Mouse (Mus musculus) 416B (cell line): ENCODE data around the gene Mycbpap.

ENCODE experiments used
- DNase-seq: peaks from one replicate; pipeline ENCODE4 v3.0.0; 2011; ENCODE audit warnings: low read depth

The Mycbpap gene

DNA sequence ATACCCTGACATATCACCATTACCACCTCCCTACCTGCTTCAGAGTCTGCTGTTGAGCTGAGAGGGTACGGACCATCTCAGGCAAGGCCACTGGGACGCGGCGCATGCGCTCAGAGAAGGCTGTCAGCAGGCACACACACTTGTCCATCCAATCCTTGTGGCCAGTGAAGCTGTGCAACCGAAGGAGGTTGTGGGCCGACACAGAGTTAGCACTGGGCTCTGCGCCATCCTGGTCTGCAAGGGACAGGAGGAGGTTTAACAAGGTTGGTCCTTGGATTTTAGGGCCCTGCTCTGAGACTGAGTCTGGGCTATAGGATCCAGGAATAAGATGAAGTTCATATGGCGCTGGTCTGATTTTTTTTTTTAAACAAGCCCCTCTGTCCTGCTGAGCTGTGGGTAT lies 41.2 kb downstream of the Mycbpap start:
- no peak for DNase-seq

DNA sequence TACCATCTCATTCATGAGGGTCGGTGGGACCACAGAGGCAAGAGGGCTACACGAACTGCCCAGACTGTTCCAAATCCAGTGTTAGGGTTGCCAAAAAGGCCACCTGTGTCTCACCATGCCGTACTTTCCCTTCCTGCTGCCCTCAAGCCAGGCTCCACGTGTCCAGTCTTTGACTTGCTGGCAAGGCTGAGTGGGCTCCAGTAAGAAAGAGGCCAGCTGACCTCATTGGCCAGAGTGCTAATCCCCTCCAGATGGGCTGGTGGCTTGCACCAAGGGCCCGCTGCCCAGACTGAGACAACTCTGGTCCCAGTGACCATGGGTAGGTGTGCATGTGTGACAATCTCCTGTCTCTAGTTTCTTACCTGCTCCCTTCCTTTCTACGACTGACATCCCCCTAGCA lies 43.9 kb downstream of the Mycbpap start:
- no peak for DNase-seq

DNA sequence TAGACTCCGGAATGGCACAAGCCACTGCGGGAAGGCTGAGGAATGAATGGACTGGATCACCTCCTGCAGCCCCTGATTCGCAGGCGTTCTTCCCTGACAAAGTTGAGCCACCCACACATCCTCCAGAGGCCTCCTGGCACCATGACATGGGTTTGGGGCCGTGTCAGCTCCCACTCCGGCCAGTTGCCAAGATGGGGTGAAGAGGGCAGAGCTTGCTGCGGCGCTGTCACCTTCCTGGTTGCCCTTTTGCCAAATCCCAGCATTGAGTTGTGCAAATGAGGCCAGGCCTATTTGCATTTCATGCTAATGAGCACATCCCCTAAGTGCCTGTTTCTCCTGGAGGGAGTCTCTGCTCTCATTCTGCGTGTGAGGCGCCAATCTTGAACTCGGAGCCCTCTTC lies 45.8 kb downstream of the Mycbpap start:
- DNase-seq, result no peak

DNA sequence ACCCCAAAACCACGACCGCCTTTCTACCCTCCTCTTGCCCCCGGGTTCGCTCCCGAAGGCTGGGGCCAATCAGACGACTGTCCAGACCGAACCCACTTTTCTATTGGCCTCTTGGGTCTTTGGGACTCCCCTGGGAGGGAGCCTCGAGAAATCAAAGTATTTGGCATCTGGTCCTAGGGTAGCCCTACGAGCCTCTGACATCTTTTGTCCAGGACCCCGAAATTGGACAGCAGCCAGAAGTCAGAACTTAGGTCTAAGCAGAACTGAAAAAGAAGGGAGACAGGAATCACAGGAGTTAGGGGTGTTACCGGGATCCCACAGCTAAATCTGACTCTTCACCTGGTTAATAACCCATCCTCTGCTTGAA lies 47.0 kb downstream of the Mycbpap start:
- no peak for DNase-seq

DNA sequence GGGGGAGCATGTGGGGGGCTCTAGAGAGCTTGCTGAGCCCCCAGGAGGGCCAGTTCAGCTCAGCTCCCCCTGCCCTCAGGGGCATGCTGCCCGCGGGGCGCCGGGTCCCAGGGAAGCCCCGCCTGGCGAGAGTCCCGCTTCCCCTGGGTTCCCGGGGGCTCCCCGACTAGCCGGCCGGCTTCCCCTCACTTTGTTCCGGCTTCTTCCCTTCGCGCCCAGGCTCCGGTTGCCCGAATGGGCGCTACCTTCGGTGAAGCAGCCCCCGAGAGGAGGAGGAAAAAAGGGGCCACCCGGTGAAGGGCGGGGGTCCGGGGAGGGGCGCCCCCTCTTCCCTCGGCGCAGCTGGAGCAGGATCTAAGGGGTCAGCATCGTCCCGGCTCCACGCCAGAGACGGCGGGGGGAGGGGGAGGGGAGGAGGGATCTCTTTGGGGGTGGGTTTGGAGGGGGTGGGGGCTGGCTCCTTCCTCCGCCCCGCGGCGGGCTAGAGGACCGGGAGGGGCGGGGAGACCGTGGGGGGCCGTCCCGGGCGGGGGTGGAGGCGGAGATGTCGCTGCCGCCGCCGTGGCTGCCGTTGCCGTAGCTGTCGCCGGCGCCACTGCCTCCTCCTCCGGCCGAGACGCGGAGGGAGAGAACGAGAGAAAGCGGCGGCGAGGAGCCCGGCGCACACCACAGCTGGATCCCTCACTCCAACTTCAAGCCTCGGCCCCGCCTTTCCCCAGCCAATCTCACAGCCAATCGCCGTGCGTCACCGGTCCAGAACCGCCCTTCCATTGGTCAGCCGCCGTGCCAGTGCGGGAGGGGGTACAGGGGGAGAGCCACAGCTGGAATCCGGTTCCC lies 47.6 kb downstream of the Mycbpap start, which contains the start of gene Cacna1g:
Gene Cacna1g, minus strand, starts transcription at position 492 of the 837 bp plus-strand sequence.
- DNase-seq, result no peak

DNA sequence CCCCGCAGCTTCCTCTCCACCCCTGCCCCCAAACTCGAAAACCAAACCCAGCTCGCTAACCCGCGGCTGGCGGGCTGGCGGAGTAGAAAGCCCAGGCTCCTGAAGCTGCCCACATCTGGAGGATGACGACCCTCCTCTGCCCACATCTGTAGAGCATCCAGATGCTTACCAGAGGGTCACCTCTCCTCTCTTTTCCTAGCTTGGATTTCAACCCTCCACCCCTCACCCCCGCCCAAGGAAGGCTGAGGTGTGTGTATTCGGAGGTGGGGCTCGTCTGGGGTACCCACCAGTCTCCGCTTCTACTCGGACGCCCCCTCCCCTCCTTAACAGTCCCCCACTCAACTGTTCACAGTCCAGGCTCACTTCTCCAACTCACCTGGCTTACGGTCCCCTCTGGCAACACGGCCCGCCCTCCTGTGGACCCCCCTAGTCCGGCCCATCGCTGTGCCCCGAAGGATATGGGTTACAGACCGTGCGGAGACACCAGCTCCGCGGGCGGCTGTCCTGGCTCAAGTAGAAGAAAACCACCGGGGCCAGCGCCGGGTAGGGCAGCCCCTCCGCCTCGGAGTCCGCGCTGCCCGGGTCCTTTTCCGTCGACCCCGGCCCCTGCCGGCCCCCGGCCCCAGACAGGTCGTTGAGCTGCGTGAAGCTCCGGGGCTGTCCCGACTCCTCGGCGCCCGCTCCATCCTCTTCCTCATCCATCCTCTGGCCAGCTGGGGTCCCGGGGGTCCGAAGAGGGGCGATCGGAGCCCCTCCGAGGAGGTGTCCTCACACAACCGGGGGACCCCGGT lies 48.4 kb downstream of the Mycbpap start:
- DNase-seq, result no peak

DNA sequence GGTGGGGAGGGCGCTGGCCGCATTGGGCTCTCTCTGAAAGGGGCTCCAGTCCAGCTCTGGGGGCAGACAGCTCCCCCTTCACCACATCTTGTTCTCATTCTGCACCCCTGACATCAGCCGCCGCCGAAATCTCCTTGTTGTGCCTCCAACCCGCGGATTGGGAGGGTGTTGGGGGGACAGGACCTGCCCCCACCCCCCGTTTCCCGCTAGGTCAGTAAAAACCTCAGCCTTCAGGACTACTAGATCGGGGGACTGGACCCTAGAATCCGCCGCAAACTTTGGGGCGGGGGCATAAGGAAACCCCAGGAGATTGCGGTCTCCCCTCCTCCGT lies 49.0 kb downstream of the Mycbpap start:
- no peak for DNase-seq

DNA sequence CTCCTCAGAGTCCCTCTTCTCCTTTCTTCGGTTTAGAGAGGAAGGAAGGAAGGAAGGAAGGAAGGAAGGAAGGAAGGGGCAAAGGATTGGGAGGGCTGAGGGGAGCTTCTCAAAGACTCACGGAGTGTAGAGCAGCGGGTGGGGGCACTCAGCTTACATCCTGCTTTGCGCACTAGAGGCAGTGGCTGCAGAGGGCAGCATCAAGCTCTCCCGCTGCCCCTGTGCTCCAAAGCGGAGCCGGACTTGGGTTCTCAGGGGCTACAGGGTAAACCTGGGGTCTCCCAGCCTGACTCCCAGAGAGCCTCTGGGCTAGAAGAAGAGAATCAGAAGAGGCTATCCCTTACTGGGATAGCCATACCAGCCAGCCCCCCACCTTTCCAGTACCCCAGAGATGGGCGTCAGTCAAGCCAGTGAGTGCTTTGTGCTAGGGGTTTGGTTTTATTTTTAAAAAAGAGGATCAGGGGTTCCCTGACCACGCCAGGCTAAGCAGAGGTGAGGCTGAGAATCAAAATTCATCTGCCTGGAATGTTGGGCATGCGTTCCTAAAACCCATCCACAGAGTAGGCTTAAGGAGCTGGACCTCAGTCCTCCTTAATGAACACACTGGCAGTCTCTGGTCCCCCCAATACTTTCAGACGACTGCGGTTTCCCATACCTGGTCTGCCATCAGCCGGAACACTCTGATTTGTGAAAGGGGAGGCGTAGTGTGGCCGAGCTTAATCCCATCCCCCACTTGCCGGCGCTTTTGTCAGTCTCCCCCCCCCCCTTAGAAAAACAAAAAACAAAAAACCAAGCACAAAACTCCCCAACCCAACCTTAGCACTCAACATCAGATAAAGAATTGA lies 49.6 kb downstream of the Mycbpap start:
- DNase-seq, result no peak

DNA sequence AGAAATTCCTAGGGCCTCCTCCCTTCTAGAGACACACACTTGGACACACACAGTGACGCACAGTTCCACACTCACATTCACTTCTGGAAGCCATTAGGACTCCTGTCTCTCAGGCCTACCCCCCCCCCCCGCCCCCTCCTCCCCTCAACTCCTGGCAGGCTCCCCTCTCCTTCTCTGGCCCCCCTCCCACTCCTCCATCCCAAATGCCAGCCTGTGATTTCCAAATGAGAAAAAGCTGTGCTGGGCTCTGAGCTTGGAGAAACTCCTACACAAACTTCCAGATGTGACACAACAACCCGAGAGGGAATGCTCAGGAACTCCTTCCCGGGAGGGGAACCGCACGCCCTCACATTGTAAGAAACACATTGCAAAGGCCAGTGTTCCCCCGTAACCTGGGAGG lies 51.2 kb downstream of the Mycbpap start:
- DNase-seq, result no peak

DNA sequence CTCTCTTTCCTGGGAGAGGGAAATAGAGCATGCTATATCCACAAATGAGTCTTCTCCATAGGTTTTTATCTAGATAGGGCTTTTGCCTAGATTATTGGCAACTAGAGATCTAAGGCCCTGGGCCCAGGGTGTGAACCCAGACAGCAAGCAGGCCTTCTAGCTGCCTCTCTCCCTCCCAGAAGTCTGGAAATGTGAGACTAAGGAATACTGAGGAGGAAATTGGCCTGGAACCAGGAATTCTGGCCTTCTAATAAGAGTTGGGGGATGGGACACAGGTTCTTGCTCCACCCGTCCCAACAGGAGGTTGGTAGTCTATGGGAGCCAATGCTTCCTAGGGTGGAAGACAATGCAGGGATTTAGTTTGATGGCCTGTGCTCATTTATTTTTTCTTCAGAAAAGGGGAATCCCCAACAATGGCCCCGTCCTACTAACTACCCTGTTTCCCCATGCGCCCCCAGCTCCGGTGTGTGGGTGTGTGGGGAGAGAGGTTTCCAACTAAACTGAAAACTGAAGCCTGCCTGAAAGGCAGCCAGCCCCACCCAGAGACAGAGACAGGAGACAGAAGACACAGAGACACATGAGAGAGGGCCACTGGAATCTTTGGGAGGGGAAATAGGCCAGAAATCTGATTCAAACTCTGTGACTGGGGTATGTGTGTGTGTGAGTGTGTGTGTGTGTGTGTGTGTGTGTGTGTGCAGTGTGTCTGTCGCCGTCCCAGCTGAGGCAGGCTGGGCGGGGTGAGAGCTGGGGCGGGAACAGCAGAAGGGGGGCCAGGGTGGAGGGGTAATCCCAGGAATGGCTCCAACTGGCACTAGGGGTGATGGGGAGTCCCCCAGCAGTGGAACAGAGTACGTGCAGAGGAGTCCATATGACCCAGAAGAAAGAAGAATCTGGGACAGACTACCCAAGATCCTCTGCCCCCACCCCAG lies 52.1 kb downstream of the Mycbpap start:
- no peak for DNase-seq

DNA sequence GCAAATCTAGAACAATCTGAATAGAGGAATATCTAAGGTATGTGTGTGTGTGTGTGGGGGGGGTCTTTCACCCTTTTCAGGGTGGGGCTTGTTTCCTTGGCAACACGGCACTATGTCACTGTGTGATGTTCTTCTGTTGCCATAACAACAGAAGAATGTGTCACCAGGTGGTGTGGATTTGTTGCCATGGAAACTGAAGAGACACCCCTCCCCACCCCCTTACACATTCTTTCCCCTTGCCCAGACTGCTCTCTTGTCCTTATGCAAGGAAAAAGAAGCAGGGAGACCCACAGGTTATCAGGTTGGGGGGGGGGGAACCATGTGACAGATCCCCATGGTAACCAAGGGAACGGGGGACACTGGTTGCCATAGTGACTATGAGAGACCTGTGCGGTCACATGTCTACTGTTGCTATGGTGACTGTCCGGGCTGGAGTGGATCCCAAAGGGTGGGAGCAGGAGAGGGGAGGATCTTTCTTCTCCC lies 52.9 kb downstream of the Mycbpap start:
- no peak for DNase-seq

DNA sequence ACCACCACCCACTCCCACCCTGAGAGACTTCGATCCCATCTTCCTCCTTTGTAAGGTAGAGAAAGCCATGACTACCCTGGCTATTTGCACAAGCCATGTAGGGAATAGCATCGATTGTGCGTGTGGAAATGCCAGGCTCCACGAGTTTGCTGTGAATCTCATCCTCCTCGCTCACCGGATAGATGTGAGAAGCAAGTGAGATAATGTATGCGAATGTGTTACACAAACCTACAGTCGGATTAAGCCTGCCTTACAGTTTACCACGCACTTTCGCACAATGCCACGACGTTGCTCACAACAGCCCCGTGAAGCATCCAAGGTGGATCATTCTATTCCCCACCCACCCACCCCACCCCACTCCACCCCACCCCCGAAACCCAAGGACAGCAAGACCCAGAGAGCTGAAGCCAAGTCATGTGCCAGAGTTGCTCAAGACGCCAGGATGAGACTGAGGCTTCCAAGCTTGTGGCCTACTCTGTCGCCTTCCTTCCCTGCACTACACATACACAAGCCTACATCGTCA lies 55.1 kb downstream of the Mycbpap start:
- DNase-seq, result no peak

DNA sequence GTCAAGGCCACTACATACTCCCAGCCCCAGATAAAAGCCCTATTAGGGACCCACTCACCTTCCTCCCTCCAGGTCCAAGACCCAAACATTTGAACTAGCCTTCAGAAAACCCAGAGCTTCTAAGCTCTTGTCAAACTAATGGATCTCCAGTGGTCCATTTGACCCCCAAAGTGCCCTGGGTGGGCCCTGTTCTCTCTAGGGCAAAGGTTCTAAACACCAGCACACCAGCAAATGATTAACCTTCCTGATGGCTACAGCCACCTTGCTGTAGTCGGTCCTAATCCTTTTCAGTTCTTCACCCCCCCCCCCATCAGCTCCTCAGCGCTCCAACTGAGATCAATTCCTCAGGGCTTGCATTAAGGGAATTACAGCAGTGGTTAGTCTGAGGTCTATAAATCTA lies 57.4 kb downstream of the Mycbpap start:
- DNase-seq, result no peak

DNA sequence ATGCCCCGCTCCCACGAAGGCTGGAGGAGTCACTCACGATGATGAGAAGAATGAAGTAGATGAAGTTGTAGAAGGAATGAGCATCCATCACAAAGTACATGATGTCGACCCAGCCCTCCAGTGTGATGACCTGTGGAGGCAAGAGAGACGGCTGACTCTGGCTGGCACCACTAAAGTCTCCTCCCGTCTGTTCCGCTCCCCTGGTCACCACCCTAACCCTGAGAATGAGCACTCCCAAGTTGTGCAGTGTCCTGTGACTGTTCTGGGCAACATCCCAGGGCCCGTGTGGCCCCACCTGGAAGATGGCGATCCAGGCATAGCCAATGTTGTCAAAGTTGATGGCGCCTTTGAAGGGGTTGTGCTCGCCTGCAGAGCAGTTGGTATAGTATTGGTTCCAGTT lies 59.7 kb downstream of the Mycbpap start:
- no peak for DNase-seq

DNA sequence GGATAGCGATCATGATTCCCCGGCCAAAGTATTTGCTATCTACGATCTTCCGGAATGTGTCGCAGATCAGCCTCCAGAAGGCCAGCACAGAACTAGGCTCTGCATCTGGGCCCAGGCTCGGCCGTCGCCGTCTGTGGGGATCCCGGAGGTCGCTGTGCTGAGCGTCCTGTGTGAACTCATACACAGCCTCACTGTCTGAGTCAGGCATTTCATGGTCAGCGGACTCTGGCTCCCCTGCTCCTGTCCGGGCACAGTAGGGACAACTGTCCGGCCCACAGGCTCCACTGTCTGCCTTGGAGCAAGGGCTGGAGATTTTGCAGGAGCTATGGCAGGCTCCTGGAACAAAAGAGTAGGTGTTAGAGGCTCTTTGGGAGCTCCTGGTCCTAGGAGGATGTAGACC lies 64.5 kb downstream of the Mycbpap start:
- DNase-seq, result no peak

DNA sequence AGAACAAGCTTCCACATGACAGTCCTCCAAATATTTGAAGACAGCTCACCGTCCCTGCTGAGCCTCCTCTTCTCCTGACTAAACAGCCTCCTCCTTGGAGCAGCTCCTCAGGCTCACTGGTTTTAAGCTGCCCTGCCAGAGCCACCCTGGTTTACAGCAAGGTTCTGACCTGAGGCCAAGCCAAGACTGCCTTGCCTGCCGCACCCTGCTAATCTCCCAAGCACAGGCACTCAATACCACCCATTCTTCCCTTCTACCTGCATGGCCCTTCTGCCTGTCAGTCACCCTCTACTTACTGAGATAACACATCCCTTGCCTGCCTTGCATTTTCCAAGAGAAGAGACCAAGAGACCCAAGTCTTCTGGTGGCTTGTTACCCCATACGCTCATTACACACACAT lies 65.2 kb downstream of the Mycbpap start:
- DNase-seq, result no peak

DNA sequence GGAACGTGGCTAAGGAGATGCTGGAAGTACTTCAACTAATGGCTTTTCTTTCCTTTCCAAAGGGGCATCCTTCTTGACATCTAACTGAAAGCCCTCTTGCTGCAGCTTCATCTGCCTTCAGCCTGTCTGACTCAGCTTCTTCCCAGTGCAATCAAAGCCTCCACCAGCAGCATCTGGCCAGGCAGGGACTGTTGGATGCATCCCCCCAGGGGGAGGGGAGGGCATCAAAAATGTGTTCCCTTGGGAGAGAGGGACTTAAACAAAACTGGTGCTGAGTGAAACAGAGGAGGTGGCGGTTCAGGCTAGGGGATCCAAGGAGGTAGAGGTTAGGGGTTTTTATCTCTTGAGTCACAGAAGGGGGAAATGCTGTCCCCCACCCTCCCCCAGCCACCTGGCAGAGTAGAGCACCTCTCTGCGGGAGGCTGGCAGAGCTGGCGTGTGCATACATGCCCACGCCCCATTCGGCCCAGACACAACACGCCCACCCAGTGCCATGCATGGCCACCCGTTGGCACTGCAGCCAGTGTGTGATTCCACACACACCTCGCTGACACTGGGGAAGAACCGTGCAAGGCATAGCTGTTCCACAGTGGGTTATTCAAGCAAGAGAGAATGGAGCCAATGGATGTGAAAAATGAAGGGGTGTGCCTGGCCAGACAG lies 66.3 kb downstream of the Mycbpap start:
- DNase-seq, result no peak

DNA sequence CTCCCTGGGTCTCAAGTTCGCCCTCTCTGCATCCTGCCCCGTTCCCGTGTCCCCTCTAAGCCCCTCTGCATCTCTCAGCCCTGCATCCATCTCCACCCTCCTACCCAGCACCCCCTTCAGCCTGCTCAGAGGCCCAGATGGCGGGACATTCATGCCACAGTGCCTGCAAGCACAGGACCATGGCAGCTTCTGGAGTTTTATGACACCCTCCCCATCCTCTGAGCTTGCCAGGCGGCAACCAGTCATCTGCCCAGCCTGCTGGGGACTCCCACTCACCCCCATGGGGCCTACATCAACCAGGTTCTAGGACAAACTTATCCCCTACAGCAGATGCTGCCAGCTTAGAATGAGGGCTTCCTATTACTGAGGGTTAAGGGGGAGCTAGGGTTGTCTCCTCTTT lies 66.8 kb downstream of the Mycbpap start:
- no peak for DNase-seq
